ENCODE assay signal across 8 mouse cellular contexts in genomic region chr1:45825140-45825539, GRCm38 (mm10). TPM values are rescaled to one million over a fixed set of nuclear protein-coding genes. Genes with fewer than 3 reads are reported as not detected.
DNase-seq lines count a peak whose midpoint lies in the region; ATAC-seq lines count a peak whose summit lies in the region.

No protein-coding gene starts in this region.

- no peak overlapping the region for H3K4me3 ChIP-seq in limb, embryonic 12.5 days (replicated peaks)
- H3K4me3 ChIP-seq in midbrain, embryonic 14.5 days (replicated peaks; ENCODE audit: low read depth, low read length) = no peak overlapping the region

- ATAC-seq in limb, embryonic 12.5 days (ENCODE audit: insufficient number of reproducible peaks, insufficient read depth, low FRiP score, low TSS enrichment, low read depth) = peak; percentile 66; the same call in 1 of the 2 replicates
- peak; percentile 86; the same call in 1 of the 2 replicates for ATAC-seq in midbrain, embryonic 14.5 days (ENCODE audit: low FRiP score, low TSS enrichment)

- peak; percentile 78 for DNase-seq in 416B (ENCODE audit: low read depth)
- DNase-seq in adrenal gland, adult 2 months = peak; percentile 74
- DNase-seq in embryo, embryonic 11.5 days (ENCODE audit: low read depth, low spot score) = peak; percentile 62
- peak; percentile 31 to 62 for DNase-seq in gastrocnemius, postnatal 4 days (ENCODE audit: low spot score in 2 of 2)
- DNase-seq in kidney, adult 8-10 months = peak; percentile 54 to 88
- DNase-seq in midbrain, embryonic 14.5 days = peak; percentile 86
- peak; percentile 29 to 33 for DNase-seq in spleen, postnatal 14 days (ENCODE audit: low spot score in 2 of 2)

- no peaks in the 10 kb centered on the region for H3K9me3 ChIP-seq in limb, embryonic 12.5 days
- no peaks in the 10 kb centered on the region for H3K9me3 ChIP-seq in midbrain, embryonic 14.5 days (ENCODE audit: control insufficient read depth, low read length)

- H3K36me3 ChIP-seq in limb, embryonic 12.5 days = peaks cover 44% of the 10 kb centered on the region
- peaks cover 46% of the 10 kb centered on the region for H3K36me3 ChIP-seq in midbrain, embryonic 14.5 days (ENCODE audit: control insufficient read depth, insufficient read depth, low read length)

- H3K27me3 ChIP-seq in limb, embryonic 12.5 days = no peaks in the 10 kb centered on the region
- no peaks in the 10 kb centered on the region for H3K27me3 ChIP-seq in midbrain, embryonic 14.5 days (ENCODE audit: control insufficient read depth, insufficient read depth, low read length)

- no peaks in the 10 kb centered on the region for H3K4me1 ChIP-seq in limb, embryonic 12.5 days (replicated peaks)
- no peaks in the 10 kb centered on the region for H3K4me1 ChIP-seq in midbrain, embryonic 14.5 days (ENCODE audit: control insufficient read depth, insufficient read depth, low read length)

- no peak overlapping the region for H3K4me2 ChIP-seq in limb, embryonic 12.5 days
- no peak overlapping the region for H3K4me2 ChIP-seq in midbrain, embryonic 14.5 days (ENCODE audit: low read length)

- WGBS in limb, embryonic 12.5 days = 57% methylated on average over 5 of the region's 5 CpGs
- 56% methylated on average over 5 of the region's 5 CpGs for WGBS in midbrain, embryonic 14.5 days

- no peak overlapping the region for H3K27ac ChIP-seq in limb, embryonic 12.5 days
- no peak overlapping the region for H3K27ac ChIP-seq in midbrain, embryonic 14.5 days (replicated peaks; ENCODE audit: low read depth, low read length)

- H3K9ac ChIP-seq in limb, embryonic 12.5 days (replicated peaks) = no peak overlapping the region
- no peak overlapping the region for H3K9ac ChIP-seq in midbrain, embryonic 14.5 days (replicated peaks; ENCODE audit: low read length)

RNA-seq across cellular contexts. Expression of gene Wdr75, which starts 30.2 kb away (rescaled TPM):
- total RNA-seq in adrenal gland, adult 2 months (2021) = 10 to 100 TPM; 42.3 to 43.4 TPM
- polyA plus RNA-seq in adrenal gland, adult 2 months (2012; rRNA removed) = 28.8 and 30.9 TPM in 2 replicates
- total RNA-seq in gastrocnemius, postnatal 4 days (2021) = 10 to 100 TPM; 25.3 to 26.1 TPM
- 82.6 and 90.0 TPM in 2 replicates for polyA plus RNA-seq in limb, embryonic 12.5 days (2016; fragmentation: Nextera tagmentation; extraction: Ambion mirVana)
- 62.7 and 66.0 TPM in 2 replicates for polyA plus RNA-seq in midbrain, embryonic 14.5 days (2014; fragmentation: Nextera tagmentation; extraction: Ambion mirVana)

Comparison
In these comparisons a context has a peak if more than half of its experiments do, and no peak if none do; other contexts are left out.
1. DNase-seq: peak in every context shown above with its lines; median percentile 86 in midbrain, embryonic 14.5 days; 78 in 416B; 74 in adrenal gland, adult 2 months; 71 in kidney, adult 8-10 months; 62 in embryo, embryonic 11.5 days; 46 in gastrocnemius, postnatal 4 days; 31 in spleen, postnatal 14 days.